Mouse (Mus musculus) limb, embryonic 10.5 days (tissue): Measurements from ENCODE around the gene Tspan11. TPM values are rescaled to one million over a fixed set of nuclear protein-coding genes. Genes with fewer than 3 reads are reported as not detected.

ENCODE experiments used
- DNase-seq: peaks from one replicate; pipeline ENCODE4 v3.0.0-alpha.2; 2017; ENCODE audit warnings: low spot score
- H3K27ac ChIP-seq: fragments of 300-500 bp; sonication (generic); 2 replicates; pipeline ENCODE4 v1.5.1; 2016; ENCODE audit warnings: mild to moderate bottlenecking
- H3K27me3 ChIP-seq: fragments of 300-500 bp; sonication (generic); 2 replicates; pipeline ENCODE4 v1.6.1; 2016; ENCODE audit warnings: low read depth, mild to moderate bottlenecking; ENCODE audit not compliant: poor library complexity, severe bottlenecking
- H3K36me3 ChIP-seq: fragments of 300-500 bp; sonication (generic); 2 replicates; pipeline ENCODE4 v1.6.1; 2016; ENCODE audit warnings: mild to moderate bottlenecking, moderate library complexity
- H3K4me1 ChIP-seq: fragments of 300-500 bp; sonication (generic); 2 replicates; pipeline ENCODE4 v1.6.1; 2016
- H3K4me3 ChIP-seq: fragments of 300-500 bp; sonication (generic); 2 replicates; pipeline ENCODE4 v1.5.1; 2016; ENCODE audit warnings: mild to moderate bottlenecking, moderate library complexity
- H3K9me3 ChIP-seq: fragments of 300-500 bp; sonication (generic); replicated peaks from 2 replicates; pipeline ENCODE4 v1.6.1; 2016; ENCODE audit warnings: mild to moderate bottlenecking
- WGBS: fragments of 180-500 bp; shearing (Covaris S2); methylation state at CpG from one replicate; pipeline ENCODE4 v1.1.7; 2016; 5-methylcytosine and 5-hydroxymethylcytosine counted together
- polyA plus RNA-seq: library from polyadenylated mRNA; unstranded; fragments of >200 nt; fragmentation: Nextera tagmentation; extraction: Ambion mirVana; gene quantifications from 2 replicates; pipeline ENCODE4 v1.2.1, GENCODE M21; 2016

Gene Tspan11
- polyA plus RNA-seq, 1 experiment from 2014 or later = 9.2 TPM

DNA sequence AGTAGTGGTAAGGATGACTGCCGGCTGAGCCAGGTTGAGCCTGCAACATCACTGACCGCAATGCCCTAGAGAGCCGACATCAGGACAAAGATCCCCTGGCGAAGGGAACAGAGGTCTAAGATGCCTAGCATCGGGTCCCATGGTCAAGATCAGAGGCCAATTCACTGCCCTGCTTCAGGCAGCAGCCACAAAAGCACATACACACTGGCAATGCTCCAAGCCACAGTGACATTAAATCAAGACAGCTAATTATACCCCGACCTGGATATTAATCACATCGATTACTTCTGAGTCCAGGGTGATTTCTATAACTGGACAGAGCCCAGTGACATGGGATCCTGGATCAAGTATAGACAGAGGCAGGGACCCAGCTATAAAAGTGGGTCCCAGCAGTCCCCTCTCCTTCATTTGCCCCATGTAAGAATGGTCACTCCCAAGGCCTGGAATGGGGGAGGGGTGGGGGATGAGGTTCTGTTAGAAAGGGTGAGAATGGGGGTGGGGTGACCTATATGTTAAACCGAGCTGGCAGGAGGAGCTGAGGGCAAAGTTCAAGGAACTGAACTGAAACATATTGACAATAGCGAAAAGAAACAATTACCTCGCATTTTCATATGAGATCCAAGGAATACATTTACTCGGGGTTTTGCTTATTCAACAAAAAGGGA is 93.1 kb downstream of the Tspan11 start:
- 74% methylated on average over 11 of the region's 11 CpGs for WGBS
- DNase-seq = no peak
- H3K9me3 ChIP-seq = no peaks in the 10 kb centered on the region
- no peak overlapping the region for H3K27ac ChIP-seq
- H3K36me3 ChIP-seq = 0 out of 2 replicates have a peak, but pooled peaks cover 2% of the 10 kb centered on the region
- peaks cover 54% of the 10 kb centered on the region for H3K4me1 ChIP-seq
- H3K4me3 ChIP-seq = no peak overlapping the region
- no peaks in the 10 kb centered on the region for H3K27me3 ChIP-seq

- no peak for DNase-seq
- no peak overlapping the region for H3K27ac ChIP-seq
Observed at GRCm38 (mm10) chr6:127981176-127981575, 93.8 kb downstream of the Tspan11 start.

GRCm38 (mm10) chr6:127986357-127986756 is 99.0 kb downstream of the Tspan11 start:
- WGBS = 41% methylated on average over 9 of the region's 9 CpGs
- Histone ChIP-seq H3K27ac (peak overlapping the region; percentile 50), H3K36me3 (0 out of 2 replicates have a peak, but pooled peaks cover 2% of the 10 kb centered on the region), H3K4me1 (peaks cover 37% of the 10 kb centered on the region), H3K27me3 (no peaks in the 10 kb centered on the region), H3K4me3 (no peak overlapping the region), H3K9me3 (no peaks in the 10 kb centered on the region)
- DNase-seq = no peak

More at GRCm38 (mm10) chr6:127981176-127981575, 93.8 kb downstream of the Tspan11 start:
- Histone ChIP-seq H3K9me3 (no peaks in the 10 kb centered on the region), H3K36me3 (0 out of 2 replicates have a peak, but pooled peaks cover 2% of the 10 kb centered on the region), H3K4me1 (peaks cover 55% of the 10 kb centered on the region), H3K27me3 (no peaks in the 10 kb centered on the region), H3K4me3 (no peak overlapping the region)
- WGBS = 79% methylated on average over 8 of the region's 8 CpGs

DNA sequence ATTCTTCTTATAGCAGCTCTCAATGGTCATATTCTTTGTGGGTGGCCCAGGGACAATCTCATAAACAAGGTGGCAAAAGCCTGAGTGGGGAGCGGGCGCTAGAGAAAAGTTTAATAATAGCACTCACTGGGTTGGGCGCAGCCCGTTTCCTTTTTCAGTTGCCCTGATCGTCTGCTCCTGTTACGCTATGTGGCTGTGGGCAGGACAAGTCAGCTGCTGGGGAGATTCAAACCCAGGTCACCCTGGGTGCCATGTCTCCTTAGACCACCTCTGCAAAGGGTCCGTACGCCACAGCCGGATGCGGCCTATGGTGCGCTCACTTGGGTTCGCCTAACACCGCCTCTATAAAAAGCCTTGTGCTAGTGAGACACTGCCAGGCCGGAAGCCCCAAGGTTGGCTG is 100.0 kb downstream of the Tspan11 start:
- peaks cover 44% of the 10 kb centered on the region for H3K4me1 ChIP-seq
- DNase-seq = no peak
- WGBS = 93% methylated on average over 14 of the region's 14 CpGs
- H3K4me3 ChIP-seq = no peak overlapping the region
- no peaks in the 10 kb centered on the region for H3K9me3 ChIP-seq
- H3K27ac ChIP-seq = no peak overlapping the region
- no peaks in the 10 kb centered on the region for H3K27me3 ChIP-seq
- H3K36me3 ChIP-seq = peaks cover 3% of the 10 kb centered on the region; the same call in 1 of the 2 replicates

GRCm38 (mm10) chr6:127988944-127989494 is 101.6 kb downstream of the Tspan11 start:
- H3K9me3 ChIP-seq = no peaks in the 10 kb centered on the region
- no peak overlapping the region for H3K4me3 ChIP-seq
- WGBS = 91% methylated on average over 12 of the region's 12 CpGs
- DNase-seq = no peak
- H3K4me1 ChIP-seq = peaks cover 47% of the 10 kb centered on the region
- H3K27ac ChIP-seq = no peak overlapping the region
- peaks cover 11% of the 10 kb centered on the region for H3K36me3 ChIP-seq
- no peaks in the 10 kb centered on the region for H3K27me3 ChIP-seq

DNA sequence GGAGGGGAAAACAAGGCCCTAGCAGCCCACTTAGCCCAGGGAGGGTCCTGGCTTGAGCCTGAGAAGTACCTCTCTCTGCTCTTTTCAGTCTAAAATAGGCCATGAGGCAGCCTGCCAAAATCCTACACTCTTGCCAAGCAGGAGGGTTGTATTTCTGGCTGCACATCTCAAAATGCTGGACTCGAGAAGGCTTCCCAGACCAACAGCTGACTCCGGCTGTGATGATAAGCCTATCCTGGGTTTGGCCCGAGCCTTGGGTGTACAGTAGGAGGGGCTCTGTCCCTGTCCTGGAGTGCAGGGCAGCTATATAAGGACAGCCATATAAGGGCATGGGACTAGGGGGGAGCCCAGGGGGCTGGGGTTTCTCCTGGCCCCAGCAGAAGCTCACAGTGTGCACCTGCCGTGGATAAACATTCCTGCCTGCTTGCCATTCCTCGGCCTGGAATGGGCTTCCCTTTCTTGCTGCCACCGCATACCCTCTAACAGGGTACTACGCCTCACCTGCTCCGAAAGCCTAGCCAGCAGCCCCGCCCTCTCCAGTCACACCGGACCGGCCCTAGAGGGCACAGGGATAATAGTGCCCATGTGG is 102.3 kb downstream of the Tspan11 start:
- Histone ChIP-seq H3K27me3 (no peaks in the 10 kb centered on the region), H3K27ac (no peak overlapping the region), H3K36me3 (peaks cover 9% of the 10 kb centered on the region), H3K4me3 (no peak overlapping the region), H3K4me1 (peaks cover 48% of the 10 kb centered on the region), H3K9me3 (no peaks in the 10 kb centered on the region)
- DNase-seq = no peak
- 81% methylated on average over 11 of the region's 11 CpGs for WGBS

- Histone ChIP-seq H3K36me3 (peaks cover 9% of the 10 kb centered on the region), H3K4me1 (peaks cover 34% of the 10 kb centered on the region), H3K27ac (peak overlapping the region; percentile 33; the same call in 1 of the 2 replicates), H3K4me3 (no peak overlapping the region), H3K27me3 (no peaks in the 10 kb centered on the region), H3K9me3 (no peaks in the 10 kb centered on the region)
- DNase-seq = no peak
- WGBS = 83% methylated on average over 11 of the region's 11 CpGs
Observed at GRCm38 (mm10) chr6:127991509-127992176, 104.3 kb downstream of the Tspan11 start.

- Histone ChIP-seq H3K36me3 (peaks cover 14% of the 10 kb centered on the region), H3K9me3 (no peaks in the 10 kb centered on the region), H3K27ac (0 out of 2 replicates have a peak overlapping the region, but pooled peaks have one; percentile 14)
Observed at GRCm38 (mm10) chr6:127992993-127993392, 105.6 kb downstream of the Tspan11 start.

DNA sequence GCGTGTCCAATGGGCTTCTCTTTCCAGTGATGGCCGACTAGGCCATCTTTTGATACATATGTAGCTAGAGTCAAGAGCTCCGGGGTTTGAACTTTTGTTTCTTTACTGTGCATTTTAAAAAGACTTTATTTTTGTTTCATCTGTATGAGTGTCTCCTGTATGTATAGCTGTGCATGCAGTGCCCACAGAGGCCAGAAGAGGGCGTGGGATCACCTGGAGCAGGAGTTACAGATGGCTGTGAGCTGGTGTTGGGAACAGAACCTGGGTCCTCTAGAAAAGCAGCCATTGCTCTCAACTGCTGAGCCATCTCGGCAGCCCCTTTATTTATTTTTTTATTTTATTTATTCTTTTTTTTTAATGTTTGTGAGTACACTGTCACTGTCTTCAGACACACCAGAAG is 109.5 kb downstream of the Tspan11 start:
- Histone ChIP-seq H3K4me3 (no peak overlapping the region), H3K27ac (no peak overlapping the region), H3K36me3 (peaks cover 14% of the 10 kb centered on the region), H3K9me3 (no peaks in the 10 kb centered on the region), H3K27me3 (no peaks in the 10 kb centered on the region), H3K4me1 (peaks cover 18% of the 10 kb centered on the region)
- WGBS = 82% methylated on average over 5 of the region's 5 CpGs
- DNase-seq = no peak

More at GRCm38 (mm10) chr6:127992993-127993392, 105.6 kb downstream of the Tspan11 start:
- no peaks in the 10 kb centered on the region for H3K27me3 ChIP-seq
- peaks cover 24% of the 10 kb centered on the region for H3K4me1 ChIP-seq
- no peak overlapping the region for H3K4me3 ChIP-seq
- 88% methylated on average over 8 of the region's 8 CpGs for WGBS
- no peak for DNase-seq

DNA sequence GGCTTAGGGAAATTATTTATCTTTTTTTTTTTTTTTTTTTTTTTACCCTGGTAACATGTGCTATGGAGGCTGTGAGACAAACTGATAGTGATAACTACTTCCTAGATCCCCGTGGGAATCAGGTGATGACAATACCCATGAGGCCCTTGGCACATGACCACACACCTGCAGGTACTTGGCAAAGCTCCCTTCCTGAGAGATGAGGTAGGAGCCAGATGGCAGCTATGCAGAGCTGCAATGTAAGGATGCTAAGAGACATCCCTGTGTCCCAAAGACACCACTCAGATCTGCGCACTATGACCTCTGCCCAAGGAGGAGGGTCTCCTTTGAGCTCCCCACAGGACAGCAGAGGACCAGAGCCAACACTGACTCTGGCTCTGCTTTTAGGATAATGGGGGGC is 111.7 kb downstream of the Tspan11 start:
- no peak overlapping the region for H3K27ac ChIP-seq

GRCm38 (mm10) chr6:128000777-128001176 is 113.4 kb downstream of the Tspan11 start:
- H3K4me1 ChIP-seq = peaks cover 24% of the 10 kb centered on the region
- H3K9me3 ChIP-seq = no peaks in the 10 kb centered on the region
- DNase-seq = no peak
- H3K36me3 ChIP-seq = peaks cover 5% of the 10 kb centered on the region; the same call in 1 of the 2 replicates
- no peak overlapping the region for H3K4me3 ChIP-seq
- WGBS = 93% methylated on average over 3 of the region's 3 CpGs
- no peak overlapping the region for H3K27ac ChIP-seq
- H3K27me3 ChIP-seq = no peaks in the 10 kb centered on the region

More for the DNA sequence above, 111.7 kb downstream of the Tspan11 start:
- WGBS = 90% methylated on average over 2 of the region's 2 CpGs
- no peaks in the 10 kb centered on the region for H3K27me3 ChIP-seq
- peaks cover 5% of the 10 kb centered on the region; the same call in 1 of the 2 replicates for H3K36me3 ChIP-seq
- no peak overlapping the region for H3K4me3 ChIP-seq
- H3K9me3 ChIP-seq = no peaks in the 10 kb centered on the region
- H3K4me1 ChIP-seq = peaks cover 22% of the 10 kb centered on the region
- no peak for DNase-seq

GRCm38 (mm10) chr6:128001587-128001986 is 114.2 kb downstream of the Tspan11 start:
- Histone ChIP-seq H3K4me1 (peaks cover 21% of the 10 kb centered on the region), H3K27ac (peak overlapping the region; percentile 43; the same call in 1 of the 2 replicates), H3K4me3 (no peak overlapping the region), H3K27me3 (no peaks in the 10 kb centered on the region), H3K9me3 (no peaks in the 10 kb centered on the region), H3K36me3 (peaks cover 5% of the 10 kb centered on the region; the same call in 1 of the 2 replicates)
- 83% methylated on average over 1 of the region's 1 CpGs for WGBS
- no peak for DNase-seq
